Mouse (Mus musculus) stomach, embryonic 16.5 days (tissue): ENCODE data around the gene Siglec1. TPM values are rescaled to one million over a fixed set of nuclear protein-coding genes. Genes with fewer than 3 reads are reported as not detected.

Experiments used
- microRNA-seq: library from miRNA; unstranded; fragments of <30 nt; microRNA quantifications from one replicate; pipeline ENCODE4, GENCODE M21; 2016
- polyA plus RNA-seq: library from polyadenylated mRNA; unstranded; fragments of >200 nt; fragmentation: Nextera tagmentation; extraction: Ambion mirVana; gene quantifications from 2 replicates; pipeline ENCODE4 v1.2.1, GENCODE M21; 2015

The Siglec1 gene
- polyA plus RNA-seq, 1 experiment from 2014 or later, result 0.44 TPM

Small RNA genes within 50 kb of the gene (microRNA-seq; reads per million reads assigned to microRNA genes)
- gene Mir6973b, result not detected

Other genes starting within 250 kb of the Siglec1 start
- 31.6 and 33.2 TPM in 2 replicates for gene 4930402H24Rik, start 180.4 kb downstream of the Siglec1 start, polyA plus RNA-seq
- 5.0 and 5.5 TPM in 2 replicates for gene Atrn, start 180.3 kb downstream of the Siglec1 start, polyA plus RNA-seq
- gene Gfra4, start 43.7 kb downstream of the Siglec1 start, polyA plus RNA-seq, result 9.8 and 10.9 TPM in 2 replicates
- 14.2 and 15.5 TPM in 2 replicates for gene Adam33, start 23.0 kb downstream of the Siglec1 start, polyA plus RNA-seq
- 25.0 TPM in 2 replicates for gene Hspa12b, start 40.5 kb upstream of the Siglec1 start, polyA plus RNA-seq
- not detected in 2 replicates for gene Gm11037, start 46.7 kb upstream of the Siglec1 start, polyA plus RNA-seq
- gene 1700037H04Rik, start 73.3 kb upstream of the Siglec1 start, polyA plus RNA-seq, result 73.0 and 78.4 TPM in 2 replicates
- gene Cenpb, start 93.3 kb upstream of the Siglec1 start, polyA plus RNA-seq, result 9.2 and 10.4 TPM in 2 replicates
- gene Cdc25b, start 100.2 kb upstream of the Siglec1 start, polyA plus RNA-seq, result 72.3 and 72.8 TPM in 2 replicates
- 3.6 and 4.8 TPM in 2 replicates for gene Spef1, start 100.5 kb upstream of the Siglec1 start, polyA plus RNA-seq
- gene Ap5s1, start 120.3 kb upstream of the Siglec1 start, polyA plus RNA-seq, result 25.7 and 26.4 TPM in 2 replicates
- gene Mavs, start 147.3 kb upstream of the Siglec1 start, polyA plus RNA-seq, result 23.7 and 29.3 TPM in 2 replicates
- gene Pank2, start 175.7 kb upstream of the Siglec1 start, polyA plus RNA-seq, result 24.2 and 25.0 TPM in 2 replicates